Mouse (Mus musculus): ENCODE measurements around the gene Myo1b. TPM values are rescaled to one million over a fixed set of nuclear protein-coding genes. Genes with fewer than 3 reads are reported as not detected.

Gene Myo1b
- polyA plus RNA-seq, 1 experiment from 2014 or later: 40.8 TPM

DNA sequence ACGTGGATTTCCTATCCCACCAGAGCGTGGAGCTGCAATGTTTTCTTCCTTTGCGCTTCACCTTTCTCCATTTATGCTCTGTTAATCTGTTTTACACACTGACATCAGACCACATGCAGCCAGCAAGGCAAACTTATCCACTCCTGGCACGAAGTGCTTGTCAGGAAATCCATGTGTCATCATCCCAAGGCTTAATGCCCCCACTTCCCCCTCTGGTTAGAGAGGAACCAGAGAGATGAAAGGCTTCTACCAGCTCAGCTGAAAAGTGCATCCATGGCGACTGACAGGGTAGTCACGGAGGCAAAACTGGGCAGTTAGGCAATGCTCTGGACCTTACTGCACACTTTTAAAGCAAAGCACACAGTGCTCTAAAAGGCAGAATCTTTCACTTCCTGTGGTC, 126.6 kb downstream of the Myo1b start:
- 66% methylated on average over 6 of the region's 6 CpGs for WGBS
- ATAC-seq: no peak

GRCm38 (mm10) chr1:51782091-51782490, 133.8 kb downstream of the Myo1b start:
- WGBS: 45% methylated on average over 6 of the region's 6 CpGs

More for the DNA sequence above, 126.6 kb downstream of the Myo1b start:
- Histone ChIP-seq H3K27me3 (replicated peaks; ENCODE audit: control insufficient read depth, insufficient read depth, low read length) (no peaks in the 10 kb centered on the region), H3K9ac (ENCODE audit: low read depth, low read length) (no peak overlapping the region), H3K4me2 (ENCODE audit: low read depth, low read length) (no peak overlapping the region), H3K36me3 (ENCODE audit: control insufficient read depth, insufficient read depth, low read length) (peaks cover 12% of the 10 kb centered on the region; the same call in 1 of the 2 replicates), H3K9me3 (ENCODE audit: control insufficient read depth, low read length) (no peaks in the 10 kb centered on the region), H3K27ac (ENCODE audit: low read length) (no peak overlapping the region), H3K4me3 (ENCODE audit: low read length) (no peak overlapping the region), H3K4me1 (ENCODE audit: control insufficient read depth, insufficient read depth, low read length) (no peaks in the 10 kb centered on the region)

GRCm38 (mm10) chr1:51780357-51780756, 135.5 kb downstream of the Myo1b start:
- Histone ChIP-seq H3K9ac (ENCODE audit: low read depth, low read length) (no peak overlapping the region), H3K4me3 (ENCODE audit: low read length) (no peak overlapping the region), H3K27ac (ENCODE audit: low read length) (no peak overlapping the region), H3K36me3 (ENCODE audit: control insufficient read depth, insufficient read depth, low read length) (peaks cover 13% of the 10 kb centered on the region; the same call in 1 of the 2 replicates), H3K27me3 (replicated peaks; ENCODE audit: control insufficient read depth, insufficient read depth, low read length) (no peaks in the 10 kb centered on the region), H3K4me1 (ENCODE audit: control insufficient read depth, insufficient read depth, low read length) (0 out of 2 replicates have a peak, but pooled peaks cover 3% of the 10 kb centered on the region), H3K9me3 (ENCODE audit: control insufficient read depth, low read length) (no peaks in the 10 kb centered on the region), H3K4me2 (ENCODE audit: low read depth, low read length) (no peak overlapping the region)
- peak; percentile 50; the same call in 1 of the 2 replicates for ATAC-seq

More at GRCm38 (mm10) chr1:51782091-51782490, 133.8 kb downstream of the Myo1b start:
- no peak overlapping the region for H3K9ac ChIP-seq (ENCODE audit: low read depth, low read length)
- no peak overlapping the region for H3K4me2 ChIP-seq (ENCODE audit: low read depth, low read length)
- peaks cover 5% of the 10 kb centered on the region; the same call in 1 of the 2 replicates for H3K36me3 ChIP-seq (ENCODE audit: control insufficient read depth, insufficient read depth, low read length)
- peak; percentile 80 for ATAC-seq
- 0 out of 2 replicates have a peak, but pooled peaks cover 3% of the 10 kb centered on the region for H3K4me1 ChIP-seq (ENCODE audit: control insufficient read depth, insufficient read depth, low read length)
- H3K9me3 ChIP-seq (ENCODE audit: control insufficient read depth, low read length): no peaks in the 10 kb centered on the region
- no peak overlapping the region for H3K4me3 ChIP-seq (ENCODE audit: low read length)
- H3K27me3 ChIP-seq (replicated peaks; ENCODE audit: control insufficient read depth, insufficient read depth, low read length): no peaks in the 10 kb centered on the region
- no peak overlapping the region for H3K27ac ChIP-seq (ENCODE audit: low read length)

GRCm38 (mm10) chr1:51778241-51778640, 137.6 kb downstream of the Myo1b start:
- Histone ChIP-seq H3K27ac (ENCODE audit: low read length) (no peak overlapping the region), H3K4me3 (ENCODE audit: low read length) (no peak overlapping the region), H3K27me3 (replicated peaks; ENCODE audit: control insufficient read depth, insufficient read depth, low read length) (no peaks in the 10 kb centered on the region), H3K4me1 (ENCODE audit: control insufficient read depth, insufficient read depth, low read length) (0 out of 2 replicates have a peak, but pooled peaks cover 3% of the 10 kb centered on the region), H3K9ac (ENCODE audit: low read depth, low read length) (no peak overlapping the region), H3K4me2 (ENCODE audit: low read depth, low read length) (no peak overlapping the region), H3K9me3 (ENCODE audit: control insufficient read depth, low read length) (no peaks in the 10 kb centered on the region), H3K36me3 (ENCODE audit: control insufficient read depth, insufficient read depth, low read length) (peaks cover 13% of the 10 kb centered on the region; the same call in 1 of the 2 replicates)
- ATAC-seq: no peak
- 80% methylated on average over 7 of the region's 7 CpGs for WGBS

- H3K27me3 ChIP-seq (replicated peaks; ENCODE audit: control insufficient read depth, insufficient read depth, low read length): no peaks in the 10 kb centered on the region
- no peak overlapping the region for H3K4me2 ChIP-seq (ENCODE audit: low read depth, low read length)
- no peak overlapping the region for H3K4me3 ChIP-seq (ENCODE audit: low read length)
- H3K27ac ChIP-seq (ENCODE audit: low read length): no peak overlapping the region
- peak; percentile 42; the same call in 1 of the 2 replicates for ATAC-seq
- H3K36me3 ChIP-seq (ENCODE audit: control insufficient read depth, insufficient read depth, low read length): peaks cover 3% of the 10 kb centered on the region; the same call in 1 of the 2 replicates
- 74% methylated on average over 5 of the region's 5 CpGs for WGBS
- H3K4me1 ChIP-seq (ENCODE audit: control insufficient read depth, insufficient read depth, low read length): no peaks in the 10 kb centered on the region
- no peak overlapping the region for H3K9ac ChIP-seq (ENCODE audit: low read depth, low read length)
- H3K9me3 ChIP-seq (ENCODE audit: control insufficient read depth, low read length): no peaks in the 10 kb centered on the region
Observed at GRCm38 (mm10) chr1:51770504-51770871, 145.4 kb downstream of the Myo1b start.

GRCm38 (mm10) chr1:51769815-51770503, 145.9 kb downstream of the Myo1b start:
- no peak overlapping the region for H3K4me2 ChIP-seq (ENCODE audit: low read depth, low read length)
- peak; percentile 77 for ATAC-seq
- no peak overlapping the region for H3K4me3 ChIP-seq (ENCODE audit: low read length)
- no peaks in the 10 kb centered on the region for H3K27me3 ChIP-seq (replicated peaks; ENCODE audit: control insufficient read depth, insufficient read depth, low read length)
- WGBS: 73% methylated on average over 12 of the region's 12 CpGs
- no peak overlapping the region for H3K9ac ChIP-seq (ENCODE audit: low read depth, low read length)
- H3K36me3 ChIP-seq (ENCODE audit: control insufficient read depth, insufficient read depth, low read length): peaks cover 3% of the 10 kb centered on the region; the same call in 1 of the 2 replicates
- no peaks in the 10 kb centered on the region for H3K4me1 ChIP-seq (ENCODE audit: control insufficient read depth, insufficient read depth, low read length)
- no peaks in the 10 kb centered on the region for H3K9me3 ChIP-seq (ENCODE audit: control insufficient read depth, low read length)
- no peak overlapping the region for H3K27ac ChIP-seq (ENCODE audit: low read length)

DNA sequence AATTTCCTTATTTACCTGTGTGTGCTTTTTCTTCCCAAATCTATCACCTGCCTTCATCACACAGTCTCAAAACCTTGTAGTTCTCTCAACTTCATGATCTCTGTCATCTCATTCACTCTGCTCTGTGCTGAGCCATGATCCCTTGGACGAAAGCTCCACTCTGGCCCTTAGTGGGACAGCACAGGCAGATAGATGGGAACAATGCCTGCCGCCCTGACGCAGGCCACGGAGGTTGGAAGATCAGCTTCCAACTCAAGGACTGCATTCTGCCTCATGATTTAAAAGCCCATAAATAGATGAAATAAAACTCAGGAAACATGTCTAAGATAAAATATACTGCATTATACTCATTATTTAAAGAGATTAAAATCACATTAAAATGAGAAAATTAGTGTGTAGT, 149.6 kb downstream of the Myo1b start:
- 92% methylated on average over 4 of the region's 4 CpGs for WGBS
- H3K4me2 ChIP-seq (ENCODE audit: low read depth, low read length): no peak overlapping the region
- ATAC-seq: no peak
- H3K27ac ChIP-seq (ENCODE audit: low read length): no peak overlapping the region
- no peaks in the 10 kb centered on the region for H3K9me3 ChIP-seq (ENCODE audit: control insufficient read depth, low read length)
- no peak overlapping the region for H3K4me3 ChIP-seq (ENCODE audit: low read length)
- no peaks in the 10 kb centered on the region for H3K36me3 ChIP-seq (ENCODE audit: control insufficient read depth, insufficient read depth, low read length)
- H3K27me3 ChIP-seq (replicated peaks; ENCODE audit: control insufficient read depth, insufficient read depth, low read length): no peaks in the 10 kb centered on the region
- no peak overlapping the region for H3K9ac ChIP-seq (ENCODE audit: low read depth, low read length)
- H3K4me1 ChIP-seq (ENCODE audit: control insufficient read depth, insufficient read depth, low read length): no peaks in the 10 kb centered on the region

- 77% methylated on average over 5 of the region's 5 CpGs for WGBS
- no peak for ATAC-seq
- Histone ChIP-seq H3K9me3 (ENCODE audit: control insufficient read depth, low read length) (no peaks in the 10 kb centered on the region), H3K27me3 (replicated peaks; ENCODE audit: control insufficient read depth, insufficient read depth, low read length) (no peaks in the 10 kb centered on the region), H3K36me3 (ENCODE audit: control insufficient read depth, insufficient read depth, low read length) (no peaks in the 10 kb centered on the region), H3K9ac (ENCODE audit: low read depth, low read length) (no peak overlapping the region), H3K4me3 (ENCODE audit: low read length) (no peak overlapping the region), H3K27ac (ENCODE audit: low read length) (no peak overlapping the region), H3K4me1 (ENCODE audit: control insufficient read depth, insufficient read depth, low read length) (no peaks in the 10 kb centered on the region), H3K4me2 (ENCODE audit: low read depth, low read length) (no peak overlapping the region)
Observed at GRCm38 (mm10) chr1:51765156-51765555, 150.7 kb downstream of the Myo1b start.

- H3K36me3 ChIP-seq (ENCODE audit: control insufficient read depth, insufficient read depth, low read length): no peaks in the 10 kb centered on the region
- no peak overlapping the region for H3K4me3 ChIP-seq (ENCODE audit: low read length)
Observed at GRCm38 (mm10) chr1:51759657-51760056, 156.2 kb downstream of the Myo1b start.

More at GRCm38 (mm10) chr1:51759657-51760056, 156.2 kb downstream of the Myo1b start:
- H3K4me2 ChIP-seq (ENCODE audit: low read depth, low read length): no peak overlapping the region
- no peaks in the 10 kb centered on the region for H3K9me3 ChIP-seq (ENCODE audit: control insufficient read depth, low read length)
- no peaks in the 10 kb centered on the region for H3K4me1 ChIP-seq (ENCODE audit: control insufficient read depth, insufficient read depth, low read length)
- WGBS: 89% methylated on average over 6 of the region's 6 CpGs
- no peak overlapping the region for H3K9ac ChIP-seq (ENCODE audit: low read depth, low read length)
- no peaks in the 10 kb centered on the region for H3K27me3 ChIP-seq (replicated peaks; ENCODE audit: control insufficient read depth, insufficient read depth, low read length)
- ATAC-seq: no peak
- H3K27ac ChIP-seq (ENCODE audit: low read length): no peak overlapping the region

Data from intestine, embryonic 16.5 days (tissue).